In genomic region chr1:53791343-53791742, GRCm38 (mm10) we compare ENCODE assay signal across 13 mouse cellular contexts. TPM values are rescaled to one million over a fixed set of nuclear protein-coding genes. Genes with fewer than 3 reads are reported as not detected.
DNase-seq lines count a peak whose midpoint lies in the region; ATAC-seq and TF ChIP-seq lines count a peak whose summit lies in the region.
"Had no signal": no experiment of that assay in that cellular context is flagged by ENCODE, and none has a peak within 500 bp of the region (broad histone marks: within the 10 kb centered on the region; RNA-seq: fewer than 3 reads in every experiment).

No protein-coding gene starts in this region.

- H3K27ac ChIP-seq in bone marrow, adult 2 months (ENCODE audit: control insufficient read depth, insufficient read depth, low read depth, low read length, poor library complexity) = peak overlapping the region; percentile 77; the same call in 1 of the 2 replicates
- H3K27ac ChIP-seq in midbrain, embryonic 10.5 days (replicated peaks) = no peak overlapping the region
- H3K27ac ChIP-seq: liver, embryonic 15.5 days had no signal

- 35% methylated on average over 2 of the region's 2 CpGs for WGBS in bone marrow, adult 2 months
- 83% methylated on average over 2 of the region's 2 CpGs for WGBS in midbrain, embryonic 10.5 days

- H3K9me3 ChIP-seq in megakaryocyte, embryonic 14.5 days = no peaks in the 10 kb centered on the region
- no peaks in the 10 kb centered on the region for H3K9me3 ChIP-seq in midbrain, embryonic 10.5 days (replicated peaks)
- H3K9me3 ChIP-seq: liver, embryonic 15.5 days had no signal

- H3K4me3 ChIP-seq in bone marrow, adult 2 months (replicated peaks; ENCODE audit: control insufficient read depth, low read depth, low read length) = no peak overlapping the region
- peak overlapping the region; percentile 38 for H3K4me3 ChIP-seq in megakaryocyte, embryonic 14.5 days (replicated peaks)
- H3K4me3 ChIP-seq in midbrain, embryonic 10.5 days = no peak overlapping the region
- H3K4me3 ChIP-seq: erythroblast, embryonic 14.5 days; liver, embryonic 15.5 days had no signal

- TF ChIP-seq POLR2A in bone marrow, adult 2 months (IDR thresholded peaks at IDR 0.05; ENCODE audit: borderline replicate concordance, control insufficient read depth, low read depth, low read length) = no peak

- H3K4me1 ChIP-seq in bone marrow, adult 2 months (ENCODE audit: control insufficient read depth, insufficient read depth, low read length) = peaks cover 1% of the 10 kb centered on the region; the same call in 1 of the 2 replicates
- H3K4me1 ChIP-seq in megakaryocyte, embryonic 14.5 days = peaks cover 53% of the 10 kb centered on the region
- H3K4me1 ChIP-seq in midbrain, embryonic 10.5 days = no peaks in the 10 kb centered on the region
- H3K4me1 ChIP-seq: liver, embryonic 15.5 days had no signal

- H3K36me3 ChIP-seq in megakaryocyte, embryonic 14.5 days (replicated peaks; ENCODE audit: low read length) = no peaks in the 10 kb centered on the region
- H3K36me3 ChIP-seq in midbrain, embryonic 10.5 days = no peaks in the 10 kb centered on the region
- H3K36me3 ChIP-seq: liver, embryonic 15.5 days had no signal

- peak; percentile 66 to 74 for DNase-seq in spleen, postnatal 4 days (ENCODE audit: low spot score in 2 of 2)
- no peak for DNase-seq in adrenal gland, postnatal 25 days
- no peak for DNase-seq in frontal cortex, postnatal 10 days (ENCODE audit: low spot score in 2 of 2)
- no peak for DNase-seq in kidney, postnatal 14 days
- DNase-seq in midbrain, embryonic 10.5 days (ENCODE audit: low spot score) = no peak
- DNase-seq: cerebellum, adult 9-11 months; gastrocnemius, postnatal 14 days; kidney, adult 8-10 months had no signal

- no peaks in the 10 kb centered on the region for H3K27me3 ChIP-seq in megakaryocyte, embryonic 14.5 days (replicated peaks)
- no peaks in the 10 kb centered on the region for H3K27me3 ChIP-seq in midbrain, embryonic 10.5 days (ENCODE audit: low read depth, poor library complexity, severe bottlenecking)
- H3K27me3 ChIP-seq: liver, embryonic 15.5 days had no signal

- TF ChIP-seq CTCF in bone marrow, adult 2 months (IDR thresholded peaks at IDR 0.05; ENCODE audit: control insufficient read depth, insufficient read depth, low read length) = no peak

- ATAC-seq in CD4-positive, CD25-positive, alpha-beta regulatory T cell, adult 4 months = peak; percentile 93

RNA-seq across cellular contexts. Expression of gene Stk17b, which starts 6.3 kb away (rescaled TPM):
- polyA plus RNA-seq in CD4-positive, CD25-positive, alpha-beta regulatory T cell, adult 4 months (2017; shearing (Covaris generic)) = 100 to 1,000 TPM; 437 to 460 TPM
- polyA plus RNA-seq in bone marrow, adult 2 months (2011; ENCODE audit: insufficient read depth, insufficient read length, low replicate concordance, missing spikeins) = 19.9 and 33.1 TPM in 2 replicates
- 1.4 TPM in 1 of 2 replicates, not detected in the other for polyA plus RNA-seq in megakaryocyte, embryonic 14.5 days (2012; ENCODE audit: insufficient read depth, low replicate concordance)
- total RNA-seq in adrenal gland, postnatal 25 days (2021) = 7.1 and 13.0 TPM in 2 replicates
- polyA plus RNA-seq in midbrain, embryonic 10.5 days (2016; fragmentation: Nextera tagmentation; extraction: Ambion mirVana) = 8.3 and 9.6 TPM in 2 replicates

Comparison
In these comparisons a context has a peak if more than half of its experiments do, and no peak if none do; other contexts are left out.
1. DNase-seq: peak in spleen, postnatal 4 days (2 of 2); none in adrenal gland, postnatal 25 days (single experiment), frontal cortex, postnatal 10 days (0 of 2), kidney, postnatal 14 days (single experiment) and midbrain, embryonic 10.5 days (single experiment).
2. RNA of gene Stk17b, which starts 6.3 kb away (polyA plus RNA-seq): 437 to 460 TPM in CD4-positive, CD25-positive, alpha-beta regulatory T cell, adult 4 months; 19.9 to 33.1 TPM in bone marrow, adult 2 months, 8.3 to 9.6 TPM in midbrain, embryonic 10.5 days and 1.4 TPM in megakaryocyte, embryonic 14.5 days; every median in the first group is over 10 times any median in the second.